Mouse (Mus musculus) midbrain, embryonic 15.5 days (tissue): ENCODE results near the gene Mtfmt. TPM values are rescaled to one million over a fixed set of nuclear protein-coding genes. Genes with fewer than 3 reads are reported as not detected.

Source experiments
- ATAC-seq: fragments of 200-750 bp; cut with Nextera tagmentation; replicated peaks from 2 replicates; pipeline ENCODE4 v1.8.0; 2017; ENCODE audit warnings: moderate TSS enrichment
- H3K27ac ChIP-seq: fragments of 300-500 bp; sonication (generic); 2 replicates; pipeline ENCODE4 v1.5.1; 2015; ENCODE audit warnings: mild to moderate bottlenecking, inconsistent platforms
- H3K27me3 ChIP-seq: fragments of 300-500 bp; sonication (generic); replicated peaks from 2 replicates; pipeline ENCODE4 v1.6.1; 2015; ENCODE audit warnings: inconsistent platforms
- H3K36me3 ChIP-seq: fragments of 300-500 bp; sonication (generic); replicated peaks from 2 replicates; pipeline ENCODE4 v1.6.1; 2015; ENCODE audit warnings: inconsistent platforms
- H3K4me1 ChIP-seq: fragments of 300-500 bp; sonication (generic); 2 replicates; pipeline ENCODE4 v1.6.1; 2015; ENCODE audit warnings: inconsistent platforms
- H3K4me2 ChIP-seq: fragments of 300-500 bp; sonication (generic); 2 replicates; pipeline ENCODE4 v1.6.1; 2015; ENCODE audit warnings: inconsistent platforms, mild to moderate bottlenecking, moderate library complexity
- H3K4me3 ChIP-seq: fragments of 300-500 bp; sonication (generic); 2 replicates; pipeline ENCODE4 v1.5.1; 2015; ENCODE audit warnings: mild to moderate bottlenecking, inconsistent platforms
- H3K9ac ChIP-seq: fragments of 300-500 bp; sonication (generic); 2 replicates; pipeline ENCODE4 v1.6.1; 2015; ENCODE audit warnings: mild to moderate bottlenecking, inconsistent platforms
- H3K9me3 ChIP-seq: fragments of 300-500 bp; sonication (generic); 2 replicates; pipeline ENCODE4 v1.6.1; 2016; ENCODE audit warnings: inconsistent platforms
- WGBS: fragments of 180-500 bp; shearing (Covaris S2); methylation state at CpG from one replicate; pipeline ENCODE4 v1.1.7; 2015; ENCODE audit warnings: mixed read lengths; 5-methylcytosine and 5-hydroxymethylcytosine counted together
- polyA plus RNA-seq: library from polyadenylated mRNA; unstranded; fragments of >200 nt; fragmentation: Nextera tagmentation; extraction: Ambion mirVana; gene quantifications from 2 replicates; pipeline ENCODE4 v1.2.1, GENCODE M21; 2015

Gene Mtfmt
- polyA plus RNA-seq, 1 experiment from 2014 or later: 24.7 TPM

DNA sequence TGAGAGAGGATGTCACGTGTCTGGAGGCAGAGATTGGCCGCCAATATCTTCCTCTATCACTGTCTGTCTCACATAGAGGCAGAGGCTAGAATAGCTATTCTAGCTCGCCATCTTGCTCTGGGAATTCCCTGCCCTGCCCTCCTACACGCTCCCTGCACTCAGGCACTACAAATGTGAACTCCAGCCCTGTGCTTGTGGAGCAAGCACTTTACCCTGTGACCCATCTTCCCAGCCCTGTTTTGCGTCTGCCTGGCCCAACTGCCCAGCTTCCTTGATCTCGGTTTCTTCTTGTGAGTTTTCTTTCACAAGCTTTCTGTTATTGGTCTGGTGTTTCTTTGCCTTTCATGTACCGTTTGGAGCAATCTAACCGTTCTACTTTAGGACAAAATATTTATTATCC, 43.6 kb downstream of the Mtfmt start:
- Histone ChIP-seq H3K4me2 (no peak overlapping the region), H3K27me3 (no peaks in the 10 kb centered on the region), H3K9me3 (no peaks in the 10 kb centered on the region), H3K4me1 (no peaks in the 10 kb centered on the region), H3K4me3 (no peak overlapping the region), H3K36me3 (peaks cover 68% of the 10 kb centered on the region), H3K27ac (no peak overlapping the region), H3K9ac (no peak overlapping the region)
- 89% methylated on average over 8 of the region's 8 CpGs for WGBS
- no peak for ATAC-seq

GRCm38 (mm10) chr9:65480071-65480470, 44.5 kb downstream of the Mtfmt start:
- no peak for ATAC-seq
- no peaks in the 10 kb centered on the region for H3K9me3 ChIP-seq
- no peaks in the 10 kb centered on the region for H3K4me1 ChIP-seq
- H3K36me3 ChIP-seq: peaks cover 61% of the 10 kb centered on the region
- H3K9ac ChIP-seq: no peak overlapping the region
- H3K27ac ChIP-seq: no peak overlapping the region
- H3K4me3 ChIP-seq: no peak overlapping the region
- WGBS: 87% methylated on average over 5 of the region's 5 CpGs
- no peaks in the 10 kb centered on the region for H3K27me3 ChIP-seq
- no peak overlapping the region for H3K4me2 ChIP-seq

GRCm38 (mm10) chr9:65491476-65491875, 55.9 kb downstream of the Mtfmt start:
- no peak overlapping the region for H3K4me3 ChIP-seq
- H3K9me3 ChIP-seq: no peaks in the 10 kb centered on the region
- no peak for ATAC-seq
- no peaks in the 10 kb centered on the region for H3K27me3 ChIP-seq
- no peak overlapping the region for H3K4me2 ChIP-seq
- H3K36me3 ChIP-seq: peaks cover 24% of the 10 kb centered on the region
- no peak overlapping the region for H3K27ac ChIP-seq
- H3K4me1 ChIP-seq: no peaks in the 10 kb centered on the region
- 96% methylated on average over 3 of the region's 3 CpGs for WGBS
- no peak overlapping the region for H3K9ac ChIP-seq

- Histone ChIP-seq H3K36me3 (peaks cover 15% of the 10 kb centered on the region; the same call in 1 of the 2 replicates), H3K9ac (no peak overlapping the region), H3K4me2 (no peak overlapping the region), H3K4me3 (no peak overlapping the region), H3K27me3 (no peaks in the 10 kb centered on the region), H3K27ac (no peak overlapping the region), H3K9me3 (no peaks in the 10 kb centered on the region), H3K4me1 (no peaks in the 10 kb centered on the region)
- 90% methylated on average over 2 of the region's 2 CpGs for WGBS
- ATAC-seq: no peak
Observed at GRCm38 (mm10) chr9:65492351-65492750, 56.8 kb downstream of the Mtfmt start.

GRCm38 (mm10) chr9:65492851-65493250, 57.3 kb downstream of the Mtfmt start:
- Histone ChIP-seq H3K36me3 (peaks cover 11% of the 10 kb centered on the region; the same call in 1 of the 2 replicates), H3K4me3 (no peak overlapping the region), H3K4me2 (no peak overlapping the region), H3K9me3 (no peaks in the 10 kb centered on the region), H3K27ac (no peak overlapping the region), H3K27me3 (no peaks in the 10 kb centered on the region), H3K4me1 (no peaks in the 10 kb centered on the region), H3K9ac (no peak overlapping the region)
- no peak for ATAC-seq
- 89% methylated on average over 4 of the region's 4 CpGs for WGBS

DNA sequence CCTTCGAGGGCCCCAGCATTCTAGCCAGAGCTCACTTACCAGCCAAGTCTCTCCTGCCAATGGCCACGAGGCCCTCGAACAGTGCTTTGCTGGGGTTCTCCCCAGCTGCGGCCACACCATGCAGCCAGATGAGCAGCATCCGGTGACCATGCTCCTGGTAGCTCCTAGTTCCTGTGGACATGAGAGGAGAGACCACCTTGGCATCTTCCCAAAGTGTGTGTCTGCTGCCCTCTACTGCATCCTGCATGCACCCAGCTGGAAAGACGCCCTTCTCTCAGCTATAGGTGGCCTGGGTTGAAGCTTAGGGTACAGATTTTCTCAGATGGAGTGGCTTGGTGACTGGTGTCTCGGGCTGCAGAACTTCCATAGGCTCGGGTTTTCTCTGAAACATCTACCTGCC, 66.6 kb downstream of the Mtfmt start:
- H3K27me3 ChIP-seq: no peaks in the 10 kb centered on the region
- H3K9me3 ChIP-seq: no peaks in the 10 kb centered on the region
- H3K27ac ChIP-seq: no peak overlapping the region
- no peaks in the 10 kb centered on the region for H3K4me1 ChIP-seq
- H3K4me3 ChIP-seq: no peak overlapping the region
- WGBS: 53% methylated on average over 8 of the region's 8 CpGs
- no peak for ATAC-seq
- no peak overlapping the region for H3K4me2 ChIP-seq
- no peak overlapping the region for H3K9ac ChIP-seq
- no peaks in the 10 kb centered on the region for H3K36me3 ChIP-seq

Other genes starting within 250 kb of the Mtfmt start
- gene Parp16, start 240.4 kb upstream of the Mtfmt start, polyA plus RNA-seq: 6.8 and 7.6 TPM in 2 replicates
- 0.19 and 0.26 TPM in 2 replicates for gene Cilp, start 170.6 kb upstream of the Mtfmt start, polyA plus RNA-seq
- 40.4 and 42.8 TPM in 2 replicates for gene Clpx, start 141.5 kb upstream of the Mtfmt start, polyA plus RNA-seq
- gene Pdcd7, start 89.7 kb upstream of the Mtfmt start, polyA plus RNA-seq: 8.1 and 9.5 TPM in 2 replicates
- 2.7 and 2.9 TPM in 2 replicates for gene Ubap1l, start 74.7 kb upstream of the Mtfmt start, polyA plus RNA-seq
- gene Kbtbd13, start 44.1 kb upstream of the Mtfmt start, polyA plus RNA-seq: 0.56 and 0.60 TPM in 2 replicates
- 7.3 and 7.4 TPM in 2 replicates for gene Rasl12, start 37.3 kb upstream of the Mtfmt start, polyA plus RNA-seq
- not detected in 2 replicates for gene Slc51b, start 12.8 kb upstream of the Mtfmt start, polyA plus RNA-seq
- gene Spg21, start 25.2 kb downstream of the Mtfmt start, polyA plus RNA-seq: 115 and 133 TPM in 2 replicates
- 1.0 and 1.7 TPM in 2 replicates for gene Ankdd1a, start 84.4 kb downstream of the Mtfmt start, polyA plus RNA-seq
- 4.5 and 5.0 TPM in 2 replicates for gene Plekho2, start 144.3 kb downstream of the Mtfmt start, polyA plus RNA-seq
- 2.3 and 2.7 TPM in 2 replicates for gene Pif1, start 151.4 kb downstream of the Mtfmt start, polyA plus RNA-seq
- gene Rbpms2, start 193.9 kb downstream of the Mtfmt start, polyA plus RNA-seq: 3.6 and 3.8 TPM in 2 replicates
- 401 and 421 TPM in 2 replicates for gene Oaz2, start 232.2 kb downstream of the Mtfmt start, polyA plus RNA-seq